8 mouse cellular contexts compared by ENCODE assay signal in genomic region chr12:112950761-112951129, GRCm38 (mm10). TPM values are rescaled to one million over a fixed set of nuclear protein-coding genes. Genes with fewer than 3 reads are reported as not detected.
DNase-seq lines count a peak whose midpoint lies in the region; ATAC-seq and TF ChIP-seq lines count a peak whose summit lies in the region.

No protein-coding gene starts in this region.

- peaks cover 26% of the 10 kb centered on the region for H3K4me1 ChIP-seq in cerebellum, adult 2 months (ENCODE audit: control insufficient read depth, insufficient read depth, low read length)
- H3K4me1 ChIP-seq in neural tube, embryonic 11.5 days (ENCODE audit: control insufficient read depth, insufficient read depth, low read length), result peaks cover 8% of the 10 kb centered on the region
- peaks cover 18% of the 10 kb centered on the region for H3K4me1 ChIP-seq in limb, embryonic 11.5 days (ENCODE audit: control insufficient read depth, insufficient read depth, low read length)
- peaks cover 10% of the 10 kb centered on the region; the same call in 1 of the 2 replicates for H3K4me1 ChIP-seq in stomach, embryonic 14.5 days (ENCODE audit: control insufficient read depth, insufficient read depth, low read length)

- no peak for TF ChIP-seq CTCF in cerebellum, adult 2 months (IDR thresholded peaks at IDR 0.05; ENCODE audit: borderline replicate concordance, insufficient read depth, low read depth, low read length)

- H3K4me2 ChIP-seq in neural tube, embryonic 11.5 days (ENCODE audit: low read depth), result peak overlapping the region; percentile 81
- peak overlapping the region; percentile 69 for H3K4me2 ChIP-seq in limb, embryonic 11.5 days (ENCODE audit: low read depth, severe bottlenecking)
- peak overlapping the region; percentile 79 for H3K4me2 ChIP-seq in stomach, embryonic 14.5 days (replicated peaks; ENCODE audit: low read depth, low read length)

- ATAC-seq in neural tube, embryonic 11.5 days (ENCODE audit: insufficient read depth, low FRiP score, low TSS enrichment), result peak; percentile 20
- ATAC-seq in limb, embryonic 11.5 days (ENCODE audit: insufficient number of reproducible peaks, low FRiP score, low TSS enrichment, low read depth), result peak; percentile 37; the same call in 1 of the 2 replicates
- peak; percentile 10; the same call in 1 of the 2 replicates for ATAC-seq in stomach, embryonic 14.5 days (ENCODE audit: insufficient number of reproducible peaks, insufficient read depth, low FRiP score, low read depth)

- peak overlapping the region; percentile 79 for H3K9ac ChIP-seq in neural tube, embryonic 11.5 days (ENCODE audit: low read length)
- peak overlapping the region; percentile 31; the same call in 1 of the 2 replicates for H3K9ac ChIP-seq in limb, embryonic 11.5 days (ENCODE audit: low read length)
- no peak overlapping the region for H3K9ac ChIP-seq in stomach, embryonic 14.5 days (replicated peaks; ENCODE audit: low read depth, low read length)

- TF ChIP-seq POLR2A in cerebellum, adult 2 months (IDR thresholded peaks at IDR 0.05; ENCODE audit: borderline replicate concordance, insufficient read depth, low read length), result no peak

- H3K36me3 ChIP-seq in neural tube, embryonic 11.5 days (ENCODE audit: control insufficient read depth, insufficient read depth, low read length), result no peaks in the 10 kb centered on the region
- H3K36me3 ChIP-seq in limb, embryonic 11.5 days (ENCODE audit: control insufficient read depth, insufficient read depth, low read length), result peaks cover 4% of the 10 kb centered on the region
- H3K36me3 ChIP-seq in stomach, embryonic 14.5 days (ENCODE audit: control insufficient read depth, insufficient read depth, low read length), result no peaks in the 10 kb centered on the region

- peak overlapping the region; percentile 34 for H3K27ac ChIP-seq in cerebellum, adult 2 months (ENCODE audit: insufficient read depth, low read length)
- peak overlapping the region; percentile 80 for H3K27ac ChIP-seq in neural tube, embryonic 11.5 days (ENCODE audit: low read depth, low read length)
- H3K27ac ChIP-seq in limb, embryonic 11.5 days (replicated peaks; ENCODE audit: low read depth, low read length), result no peak overlapping the region
- peak overlapping the region; percentile 72; the same call in 1 of the 2 replicates for H3K27ac ChIP-seq in stomach, embryonic 14.5 days (ENCODE audit: low read length)

- H3K9me3 ChIP-seq in neural tube, embryonic 11.5 days (ENCODE audit: control insufficient read depth, low read length), result no peaks in the 10 kb centered on the region
- H3K9me3 ChIP-seq in limb, embryonic 11.5 days (ENCODE audit: control insufficient read depth, low read length), result no peaks in the 10 kb centered on the region
- no peaks in the 10 kb centered on the region for H3K9me3 ChIP-seq in stomach, embryonic 14.5 days (ENCODE audit: control insufficient read depth, low read depth, low read length)

- DNase-seq in cerebellum, adult 2 months, result no peak
- DNase-seq in cerebellum, adult 11 months, result no peak
- no peak for DNase-seq in neural tube, embryonic 11.5 days (ENCODE audit: low spot score)
- DNase-seq in neural tube, embryonic 10.5 days (ENCODE audit: extremely low spot score, low spot score), result no peak
- no peak for DNase-seq in limb, embryonic 11.5 days (ENCODE audit: low spot score)
- DNase-seq in adrenal gland, adult 8-10 months, result no peak
- no peak for DNase-seq in right cerebral cortex, postnatal 36 days (ENCODE audit: low spot score in 2 of 2)

- WGBS in cerebellum, adult 2 months, result 6% methylated on average over 6 of the region's 6 CpGs
- 8% methylated on average over 6 of the region's 6 CpGs for WGBS in neural tube, embryonic 11.5 days
- WGBS in limb, embryonic 11.5 days, result 2% methylated on average over 6 of the region's 6 CpGs
- 5% methylated on average over 6 of the region's 6 CpGs for WGBS in stomach, embryonic 14.5 days

- H3K27me3 ChIP-seq in cerebellum, adult 2 months (ENCODE audit: control insufficient read depth, insufficient read depth, low read length), result no peaks in the 10 kb centered on the region
- H3K27me3 ChIP-seq in neural tube, embryonic 11.5 days (ENCODE audit: control insufficient read depth, insufficient read depth, low read length), result no peaks in the 10 kb centered on the region
- no peaks in the 10 kb centered on the region for H3K27me3 ChIP-seq in limb, embryonic 11.5 days (ENCODE audit: control insufficient read depth, insufficient read depth, low read length)
- no peaks in the 10 kb centered on the region for H3K27me3 ChIP-seq in stomach, embryonic 14.5 days (ENCODE audit: control insufficient read depth, insufficient read depth, low read length)

- peak overlapping the region; percentile 67 for H3K4me3 ChIP-seq in cerebellum, adult 2 months (replicated peaks; ENCODE audit: insufficient read depth, low read depth, low read length)
- H3K4me3 ChIP-seq in neural tube, embryonic 11.5 days (ENCODE audit: low read depth, low read length), result peak overlapping the region; percentile 52
- H3K4me3 ChIP-seq in limb, embryonic 11.5 days (ENCODE audit: low read depth, low read length), result peak overlapping the region; percentile 50
- peak overlapping the region; percentile 52 for H3K4me3 ChIP-seq in stomach, embryonic 14.5 days (ENCODE audit: low read depth, low read length)

RNA-seq across cellular contexts. Expression of gene Nudt14, which starts 8.8 kb away (rescaled TPM):
- polyA plus RNA-seq in cerebellum, adult 2 months (2012; rRNA removed), result 23.8 and 24.2 TPM in 2 replicates
- polyA plus RNA-seq in neural tube, embryonic 11.5 days (2014; fragmentation: Nextera tagmentation; extraction: Ambion mirVana), result 61.2 and 67.8 TPM in 2 replicates
- polyA plus RNA-seq in limb, embryonic 11.5 days (2014; fragmentation: Nextera tagmentation; extraction: Ambion mirVana), result 87.9 and 90.1 TPM in 2 replicates
- 105 and 125 TPM in 2 replicates for polyA plus RNA-seq in stomach, embryonic 14.5 days (2014; fragmentation: Nextera tagmentation; extraction: Ambion mirVana)
- total RNA-seq in adrenal gland, adult 8-10 months (2022), result 10 to 100 TPM; 29.3 to 45.0 (median 36.1) TPM

RNA-seq across cellular contexts. Expression of gene Jag2, which starts 21.2 kb away (rescaled TPM):
- 23.0 and 24.4 TPM in 2 replicates for polyA plus RNA-seq in cerebellum, adult 2 months (2012; rRNA removed)
- polyA plus RNA-seq in neural tube, embryonic 11.5 days (2014; fragmentation: Nextera tagmentation; extraction: Ambion mirVana), result 5.4 and 5.9 TPM in 2 replicates
- polyA plus RNA-seq in limb, embryonic 11.5 days (2014; fragmentation: Nextera tagmentation; extraction: Ambion mirVana), result 4.0 and 4.7 TPM in 2 replicates
- polyA plus RNA-seq in stomach, embryonic 14.5 days (2014; fragmentation: Nextera tagmentation; extraction: Ambion mirVana), result 8.4 and 8.5 TPM in 2 replicates
- total RNA-seq in adrenal gland, adult 8-10 months (2022), result 10 to 100 TPM in 1 of 4 experiments, 1 to 10 TPM in 3; 3.7 to 10.1 (median 6.6) TPM

RNA-seq across cellular contexts. Expression of gene Btbd6, which starts 25.5 kb away (rescaled TPM):
- polyA plus RNA-seq in cerebellum, adult 2 months (2012; rRNA removed), result 61.6 and 68.6 TPM in 2 replicates
- 21.8 TPM in 2 replicates for polyA plus RNA-seq in neural tube, embryonic 11.5 days (2014; fragmentation: Nextera tagmentation; extraction: Ambion mirVana)
- 26.4 and 27.4 TPM in 2 replicates for polyA plus RNA-seq in limb, embryonic 11.5 days (2014; fragmentation: Nextera tagmentation; extraction: Ambion mirVana)
- polyA plus RNA-seq in stomach, embryonic 14.5 days (2014; fragmentation: Nextera tagmentation; extraction: Ambion mirVana), result 22.5 and 27.0 TPM in 2 replicates
- 10 to 100 TPM; 21.5 to 30.9 (median 24.2) TPM for total RNA-seq in adrenal gland, adult 8-10 months (2022)

RNA-seq across cellular contexts. Expression of gene Brf1, which starts 49.8 kb away (rescaled TPM):
- 52.0 and 52.4 TPM in 2 replicates for polyA plus RNA-seq in cerebellum, adult 2 months (2012; rRNA removed)
- 53.3 and 58.5 TPM in 2 replicates for polyA plus RNA-seq in neural tube, embryonic 11.5 days (2014; fragmentation: Nextera tagmentation; extraction: Ambion mirVana)
- polyA plus RNA-seq in limb, embryonic 11.5 days (2014; fragmentation: Nextera tagmentation; extraction: Ambion mirVana), result 58.8 and 63.0 TPM in 2 replicates
- polyA plus RNA-seq in stomach, embryonic 14.5 days (2014; fragmentation: Nextera tagmentation; extraction: Ambion mirVana), result 70.3 and 71.5 TPM in 2 replicates
- 10 to 100 TPM; 49.6 to 86.9 (median 68.3) TPM for total RNA-seq in adrenal gland, adult 8-10 months (2022)
